Mouse (Mus musculus) testis, adult 2 months (tissue): ENCODE data around the gene Tph1.

Source experiments
- CTCF ChIP-seq: fragments of 200-500 bp; IDR thresholded peaks from 2 replicates; pipeline ENCODE4 v1.5.1; 2012; ENCODE audit warnings: low read depth, mild to moderate bottlenecking, inconsistent platforms, low read length, moderate library complexity; ENCODE audit not compliant: control insufficient read depth, insufficient read depth, insufficient replicate concordance
- POLR2A ChIP-seq: fragments of 200-500 bp; IDR thresholded peaks from 2 replicates; pipeline ENCODE4 v1.6.1; 2012; ENCODE audit warnings: low read depth, mild to moderate bottlenecking, inconsistent platforms, low read length, moderate library complexity; ENCODE audit not compliant: control insufficient read depth

DNA sequence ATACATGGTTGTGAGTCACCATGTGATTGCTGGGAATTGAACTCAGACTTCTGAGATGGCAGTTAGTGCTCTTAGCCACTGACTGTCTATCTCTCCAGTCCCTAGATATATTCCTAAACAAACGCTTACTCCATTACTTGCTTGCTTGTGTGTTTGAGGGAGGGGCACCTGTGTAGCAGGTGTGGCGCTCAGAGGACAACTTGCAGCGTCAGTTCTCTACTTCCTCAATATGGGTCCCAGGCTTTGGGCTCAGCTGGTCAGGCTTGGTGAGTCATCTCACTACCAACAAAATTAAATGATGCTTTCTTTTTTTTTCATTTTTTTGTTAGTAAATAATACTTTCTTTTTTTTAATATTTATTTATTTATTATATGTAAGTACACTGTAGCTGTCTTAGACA lies 6.1 kb upstream of the Tph1 start:
- TF ChIP-seq CTCF (no peak), POLR2A (no peak)
